Mouse (Mus musculus): ENCODE measurements around the gene Cachd1.

Cachd1 gene

DNA sequence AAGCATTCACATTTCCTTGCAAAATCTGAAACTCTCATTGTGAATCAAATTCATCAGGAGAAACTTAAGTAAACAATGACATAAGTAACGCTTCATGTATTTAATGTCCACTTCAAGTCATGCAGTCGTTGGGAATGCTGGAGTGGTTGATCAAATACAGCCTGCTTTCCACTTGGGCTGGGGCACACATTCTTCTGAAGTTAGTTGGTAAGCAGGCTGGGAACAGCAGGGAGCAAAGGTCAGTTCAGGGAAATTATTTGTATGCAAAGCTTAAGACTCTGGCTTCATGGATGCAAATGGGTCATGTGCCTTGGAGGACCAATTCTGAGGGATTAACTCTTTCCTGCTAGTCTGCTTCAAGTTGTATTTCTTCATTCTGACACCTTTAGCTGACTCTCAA, 16.7 kb downstream of the Cachd1 start:
- no peak for DNase-seq

GRCm38 (mm10) chr4:100795523-100795922, 19.0 kb downstream of the Cachd1 start:
- DNase-seq: no peak

DNA sequence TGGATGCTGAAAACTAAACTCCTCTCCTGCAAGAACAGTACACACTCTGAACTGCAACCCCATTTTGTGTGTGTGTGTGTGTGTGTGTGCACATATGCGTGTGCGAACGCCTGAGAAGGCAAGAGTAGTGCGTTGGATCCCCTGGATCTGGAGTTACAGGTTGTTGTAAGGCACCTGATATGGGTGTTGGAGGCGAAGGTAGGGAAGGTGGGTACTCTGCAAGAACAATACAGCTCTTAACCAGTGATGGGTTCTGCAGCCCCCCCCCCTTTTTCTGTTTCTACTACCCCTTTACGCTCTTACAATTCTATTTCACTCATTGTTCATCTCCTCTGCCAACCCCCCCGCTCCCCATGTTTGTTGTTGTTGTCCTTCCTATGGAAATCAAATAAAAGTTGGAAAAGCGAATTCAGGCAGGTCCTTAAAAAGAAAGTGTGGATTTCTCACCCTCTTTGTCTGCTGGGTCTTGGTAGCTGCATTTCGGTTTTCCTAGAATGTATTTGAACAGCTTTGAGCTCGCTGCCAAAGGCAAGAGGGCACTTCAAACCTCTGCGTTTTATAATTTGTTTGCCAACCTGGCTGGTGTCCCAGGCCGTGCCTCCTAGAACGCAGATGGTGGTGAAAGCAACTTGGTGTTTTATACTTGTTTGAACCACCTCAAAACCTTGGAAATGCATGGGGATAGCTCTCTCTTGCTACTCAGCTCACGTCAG, 24.4 kb downstream of the Cachd1 start:
- DNase-seq: peak; percentile 39

GRCm38 (mm10) chr4:100801443-100801786, 24.9 kb downstream of the Cachd1 start:
- DNase-seq: no peak

GRCm38 (mm10) chr4:100811057-100811695, 34.7 kb downstream of the Cachd1 start:
- no peak for DNase-seq

DNA sequence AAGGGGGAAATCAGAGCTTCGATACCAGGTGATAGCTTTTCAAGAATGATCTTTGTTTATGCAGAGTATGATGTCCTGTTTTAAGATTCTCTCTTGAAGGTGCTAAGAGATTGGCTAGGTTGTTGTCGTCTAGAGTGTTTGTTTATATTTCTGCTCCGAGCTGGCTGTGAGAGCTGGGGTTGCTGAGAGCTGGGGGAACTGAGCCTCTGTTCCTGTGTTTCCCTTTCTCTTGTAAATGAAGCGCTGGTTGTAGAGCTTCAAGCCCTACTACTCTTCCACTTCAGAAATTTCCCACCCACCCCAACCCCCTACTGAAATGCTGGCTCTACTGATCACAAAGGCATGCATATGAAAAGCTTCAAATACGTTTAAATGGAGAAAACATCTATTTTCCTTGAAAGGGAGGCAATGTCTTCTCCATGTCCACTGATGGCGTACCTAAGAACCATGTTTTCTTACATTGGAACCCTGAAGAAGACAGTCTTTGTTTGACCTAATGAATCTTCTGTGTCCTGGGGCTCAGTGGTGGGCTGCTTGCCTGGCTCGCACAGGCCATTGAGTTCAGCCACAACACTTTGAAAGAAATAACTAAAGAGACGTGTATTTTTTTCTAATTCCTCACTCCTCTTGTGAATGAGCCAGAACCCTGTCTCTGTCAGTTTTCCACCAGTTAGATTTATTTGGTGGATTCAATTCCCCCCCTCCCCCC, 35.5 kb downstream of the Cachd1 start:
- no peak for DNase-seq

DNA sequence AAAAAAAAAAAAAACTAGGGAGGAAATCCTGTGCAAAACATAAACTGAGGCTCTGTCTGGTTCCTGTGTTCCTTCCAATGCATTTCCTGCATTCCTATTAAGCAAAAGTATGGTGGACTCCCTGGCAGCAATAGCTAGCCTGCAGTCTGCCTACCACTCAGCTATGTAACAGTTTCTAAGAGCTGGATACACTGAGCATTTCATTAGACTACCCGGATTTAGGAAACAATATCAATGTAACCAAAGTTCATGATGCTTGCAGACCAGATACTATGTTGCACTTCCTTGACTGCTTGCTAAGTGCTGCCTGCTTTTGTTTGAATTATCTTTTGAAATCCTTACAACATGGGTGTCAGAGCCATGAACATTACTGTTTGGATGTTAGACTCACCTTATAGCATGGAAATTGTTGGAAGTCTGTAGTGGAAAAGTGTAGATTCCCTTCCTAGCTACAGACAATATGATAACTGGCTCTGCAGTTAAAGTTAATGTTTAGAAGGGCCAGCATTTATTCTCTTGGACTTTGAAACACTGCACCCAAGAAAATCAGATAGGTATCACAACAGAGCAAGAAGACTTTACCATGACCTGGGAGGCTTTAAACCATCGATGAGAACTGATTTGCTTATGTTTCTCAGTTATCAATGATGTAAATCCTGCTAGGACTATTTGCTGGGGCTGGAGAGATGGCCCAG, 37.4 kb downstream of the Cachd1 start:
- no peak for DNase-seq

DNA sequence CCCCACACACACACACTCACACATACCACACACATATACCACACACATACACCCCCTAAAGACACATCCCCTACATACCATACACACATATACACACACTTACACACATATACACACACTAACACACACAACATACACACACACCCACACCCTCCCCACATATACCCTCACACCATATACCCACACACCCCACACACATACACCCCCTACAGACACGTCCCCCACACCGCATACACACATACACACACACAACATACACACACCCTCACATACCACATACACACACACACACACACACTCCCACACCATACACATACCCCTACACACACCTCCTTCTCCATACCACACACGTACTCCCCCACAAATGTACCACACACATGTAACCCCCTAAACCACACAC, 42.8 kb downstream of the Cachd1 start:
- DNase-seq: no peak

GRCm38 (mm10) chr4:100822526-100822925, 46.1 kb downstream of the Cachd1 start:
- DNase-seq: no peak

DNA sequence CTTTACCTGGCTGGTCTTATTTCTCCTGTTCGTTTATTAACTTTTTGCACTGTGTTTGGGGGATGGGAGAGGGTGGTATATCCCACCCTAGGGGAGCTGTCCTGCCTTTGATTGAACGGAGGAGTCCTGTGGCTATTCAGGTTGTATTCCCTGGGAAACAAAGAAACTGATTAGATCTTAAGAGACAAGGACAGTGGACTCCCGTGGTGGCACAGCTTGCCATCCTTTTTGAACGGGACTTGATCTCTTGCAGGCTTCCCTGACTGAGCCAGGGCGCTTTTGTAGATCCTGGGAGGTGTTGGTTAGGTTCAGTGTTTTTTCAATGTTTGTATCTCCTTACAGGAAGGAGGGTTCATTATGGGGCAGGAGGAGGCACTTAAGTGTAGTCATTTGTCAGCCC, 50.9 kb downstream of the Cachd1 start:
- DNase-seq: no peak

DNA sequence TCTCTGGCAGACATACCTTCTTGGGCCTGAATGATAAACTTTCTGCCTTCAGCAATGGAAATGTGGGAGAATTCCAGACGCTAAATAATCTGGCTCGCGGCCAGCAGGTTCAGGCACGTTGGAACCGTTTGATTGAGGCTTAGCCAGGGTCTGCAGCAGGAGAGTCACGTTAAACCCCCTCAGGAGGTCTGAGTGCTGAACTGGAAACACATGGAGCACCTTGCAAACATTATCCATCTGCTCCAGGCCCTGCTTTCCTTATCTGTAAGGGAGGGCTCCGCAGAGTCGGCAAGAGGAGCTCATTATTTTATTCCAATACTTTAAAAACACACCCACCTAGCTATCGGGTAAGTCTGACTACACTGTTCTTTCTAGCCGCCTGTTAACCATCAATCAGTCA, 52.3 kb downstream of the Cachd1 start:
- peak; percentile 10 for DNase-seq

GRCm38 (mm10) chr4:100837205-100837604, 60.7 kb downstream of the Cachd1 start:
- no peak for DNase-seq

DNA sequence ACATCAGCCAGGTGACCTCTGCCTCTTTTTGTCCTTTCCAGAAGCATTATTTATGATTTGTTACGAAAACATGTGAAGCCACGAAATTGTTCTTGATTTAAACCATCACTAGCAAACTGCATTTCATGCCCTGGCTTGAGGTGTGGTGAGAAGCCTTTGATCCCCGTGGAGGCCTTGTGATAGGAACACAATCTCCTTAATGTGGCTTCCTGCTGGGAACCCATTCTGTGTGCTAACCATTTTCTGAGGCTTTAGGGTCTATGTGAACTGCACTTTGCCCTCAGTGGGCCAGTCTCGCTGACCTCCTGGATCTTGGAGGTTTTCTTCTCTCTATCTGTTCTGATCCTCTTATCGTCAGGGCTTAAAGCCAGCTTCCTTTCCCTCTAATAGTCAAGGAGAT, 66.2 kb downstream of the Cachd1 start:
- DNase-seq: no peak

GRCm38 (mm10) chr4:100843119-100843518, 66.6 kb downstream of the Cachd1 start:
- no peak for DNase-seq

DNA sequence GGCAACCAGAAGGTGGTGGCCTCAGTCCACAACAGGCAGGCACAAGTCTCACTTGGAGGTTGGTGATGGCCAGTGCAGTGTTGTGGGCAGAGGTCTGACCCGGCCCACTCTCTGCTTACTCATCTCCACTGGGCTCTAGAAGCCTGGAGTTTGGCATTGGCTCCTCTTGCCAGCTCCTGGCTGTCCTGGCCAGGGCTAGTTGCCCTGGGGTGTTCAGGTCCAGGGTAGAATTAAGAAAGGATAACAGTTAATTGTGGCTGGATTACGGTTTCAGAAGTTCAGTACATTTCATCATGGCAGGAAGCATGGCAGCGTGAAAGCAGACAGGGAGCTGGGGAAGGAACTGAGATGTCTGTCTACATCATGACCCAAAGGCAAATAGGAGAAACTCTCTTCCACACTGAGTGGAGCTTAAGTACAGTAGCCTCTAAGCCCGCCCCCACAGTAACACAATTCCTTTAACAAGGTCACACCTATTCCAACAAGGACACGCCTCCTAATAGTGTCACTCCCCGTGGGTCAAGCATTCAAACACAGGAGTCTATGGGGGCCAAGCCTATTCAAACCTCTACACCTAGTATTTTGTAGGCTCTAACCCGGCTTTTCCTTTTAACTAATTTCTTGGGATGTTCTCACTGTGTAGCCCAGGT, 74.5 kb downstream of the Cachd1 start:
- no peak for DNase-seq

DNA sequence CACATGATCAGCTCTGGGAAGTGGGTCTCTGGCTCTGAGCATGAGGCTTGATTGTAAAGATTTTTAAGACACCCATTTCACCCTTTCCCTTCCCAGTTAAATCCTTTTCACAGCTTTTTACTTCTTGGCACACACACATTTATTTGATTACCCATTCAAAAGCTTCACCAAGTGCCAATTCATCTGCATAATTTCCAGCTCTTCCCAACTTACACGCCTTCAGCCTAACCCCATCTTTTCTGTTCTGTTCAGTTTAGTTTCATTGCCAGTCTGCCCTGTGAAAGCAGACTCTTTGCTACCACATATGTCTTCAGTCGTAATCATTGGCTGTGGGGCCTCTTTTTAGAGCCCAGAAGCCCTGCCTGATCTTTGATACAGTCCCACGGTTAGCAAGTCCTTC, 76.0 kb downstream of the Cachd1 start:
- DNase-seq: no peak

GRCm38 (mm10) chr4:100853426-100853825, 77.0 kb downstream of the Cachd1 start:
- DNase-seq: no peak

- DNase-seq: no peak
These were observed 78.9 kb downstream of the Cachd1 start for GRCm38 (mm10) chr4:100855373-100855772.

GRCm38 (mm10) chr4:100857411-100857869, 81.0 kb downstream of the Cachd1 start:
- no peak for DNase-seq

GRCm38 (mm10) chr4:100863861-100864428, 87.5 kb downstream of the Cachd1 start:
- no peak for DNase-seq

- DNase-seq: no peak
These were observed 88.9 kb downstream of the Cachd1 start for GRCm38 (mm10) chr4:100865423-100865822.

GRCm38 (mm10) chr4:100865962-100866703, 89.7 kb downstream of the Cachd1 start:
- DNase-seq: no peak

All from right cerebral cortex, postnatal 4 days (tissue).